Mouse (Mus musculus) thymus, postnatal 25 days (tissue): Measurements from ENCODE around the gene Smndc1.
A peak's percentile ranks its signal among the peaks of the same experiment; 100 is the strongest.

ENCODE experiments used
- DNase-seq: peaks from one replicate; pipeline ENCODE4 v3.0.0; 2022

Gene Smndc1

DNA sequence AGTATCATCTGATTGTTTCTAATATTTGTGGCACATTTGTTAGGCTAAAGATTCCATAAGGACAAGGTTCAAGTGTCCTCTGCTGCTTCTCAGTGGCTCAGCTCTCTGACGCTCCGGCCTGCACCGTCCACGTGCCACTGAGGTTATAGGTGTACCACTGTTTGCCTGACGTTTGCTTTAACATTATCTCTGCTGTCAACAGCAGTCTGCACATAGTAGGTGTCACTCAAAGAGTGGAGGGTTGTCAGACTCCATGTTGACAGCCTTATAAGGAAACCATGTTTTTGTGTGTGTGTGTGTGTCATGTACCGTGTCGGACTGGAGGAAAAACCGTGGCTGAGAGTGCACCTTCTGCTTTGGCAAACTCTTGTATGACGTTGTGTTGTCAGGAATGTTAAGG lies 55.1 kb downstream of the Smndc1 start:
- no peak for DNase-seq

DNA sequence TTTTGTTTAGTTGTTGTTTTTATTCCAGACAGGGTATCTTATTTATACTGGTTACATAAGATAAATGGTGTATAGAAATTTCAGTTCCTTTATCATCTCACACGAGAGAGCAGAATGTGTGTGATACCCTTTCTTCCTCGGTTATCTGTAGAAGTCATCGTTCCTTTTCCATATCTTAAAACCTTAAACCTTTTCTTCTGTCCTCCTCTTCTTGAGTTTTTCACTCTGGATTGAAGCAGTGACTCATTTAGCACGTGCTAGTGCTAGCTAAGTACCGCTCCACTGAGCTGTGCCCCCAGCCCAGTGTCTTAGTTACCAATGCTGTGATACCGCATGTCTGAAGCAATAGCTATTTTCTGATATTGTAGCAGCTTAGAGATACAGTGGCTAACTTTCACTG lies 56.6 kb downstream of the Smndc1 start:
- DNase-seq: no peak

DNA sequence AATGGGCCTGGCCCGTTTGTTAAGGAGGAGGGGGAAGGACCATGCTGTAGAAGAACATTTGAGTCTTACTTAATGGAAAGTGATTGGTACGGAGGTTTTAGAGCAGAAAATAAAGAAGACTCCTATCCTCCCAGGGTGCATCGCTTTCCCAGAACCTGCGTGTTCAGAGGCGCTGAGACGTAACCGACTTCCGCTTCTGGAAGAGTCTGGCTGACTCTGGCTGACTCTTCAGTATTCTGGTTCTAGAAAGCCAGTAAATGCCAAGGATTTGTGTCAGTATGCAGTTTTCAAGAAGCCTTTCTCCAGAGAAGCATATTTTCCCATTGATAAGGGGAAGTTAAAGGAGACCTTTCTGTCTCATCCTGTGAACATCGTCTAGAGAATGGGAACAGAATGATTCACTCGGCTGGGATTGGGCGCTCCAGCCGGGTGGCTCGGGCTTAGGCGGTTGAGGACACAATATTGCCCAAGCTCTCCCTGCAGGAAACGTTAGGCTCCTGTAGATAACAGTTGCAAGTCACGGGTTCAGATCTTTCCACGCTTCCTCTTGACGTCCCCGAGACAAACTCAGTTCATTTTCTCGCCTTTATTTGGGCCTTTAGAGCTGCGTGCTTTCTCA lies 58.4 kb downstream of the Smndc1 start:
- no peak for DNase-seq

DNA sequence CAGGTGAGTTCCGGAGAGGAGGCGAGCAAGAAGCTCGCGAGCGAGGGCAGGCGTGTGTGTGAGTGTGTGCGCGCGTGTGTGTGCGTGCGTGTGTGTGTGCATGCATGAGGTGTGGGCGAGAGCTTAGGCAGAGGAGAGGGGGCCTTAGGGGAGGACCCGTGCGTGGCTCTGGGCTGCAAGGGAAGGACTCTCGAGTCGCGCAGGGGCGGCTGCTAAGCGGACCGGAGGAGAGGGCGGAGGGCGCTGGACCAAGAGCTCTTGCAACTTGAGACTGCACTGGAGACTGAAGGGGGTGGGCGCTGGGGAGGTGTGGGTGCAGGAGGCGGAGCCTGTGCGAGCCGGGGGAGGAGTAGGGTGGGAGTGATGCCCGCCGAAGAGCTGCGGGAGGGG lies 60.4 kb downstream of the Smndc1 start:
- peak; percentile 83 for DNase-seq
